In the genomic region with DNA sequence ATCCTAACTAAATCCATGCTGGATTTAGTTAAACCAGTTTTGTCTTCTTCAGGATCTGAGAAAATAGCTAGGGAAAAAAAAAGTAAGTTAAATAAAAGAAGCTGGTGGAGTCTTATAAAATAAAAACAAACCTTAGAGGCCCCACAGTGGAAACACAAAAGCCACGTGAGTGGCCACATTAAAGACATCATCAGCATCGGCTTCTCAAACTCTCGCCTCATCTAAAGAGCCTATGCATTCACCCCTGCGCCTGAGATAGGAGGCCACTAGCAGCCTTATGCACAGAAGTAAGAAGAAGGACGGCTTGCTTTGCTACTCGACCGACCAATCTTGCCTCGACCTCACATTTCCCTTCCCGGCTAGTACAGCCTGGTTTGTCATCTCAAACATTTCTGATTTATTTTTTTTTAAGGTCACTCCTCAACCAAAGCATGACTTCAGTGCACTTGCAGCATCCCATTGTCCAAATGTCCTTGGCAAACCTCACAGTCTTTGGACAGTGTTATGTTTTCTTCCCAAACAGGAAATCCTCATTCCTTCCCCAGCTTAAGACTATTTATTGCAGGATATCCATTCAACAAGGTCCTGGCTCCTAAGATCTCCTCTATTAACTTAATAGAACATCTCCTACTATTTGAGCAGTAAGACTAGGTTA, we compare ENCODE assay signal across 11 mouse cellular contexts.
A peak's percentile ranks its signal among the peaks of the same experiment; 100 is the strongest.
DNase-seq lines count a peak whose midpoint lies in the region; ATAC-seq and TF ChIP-seq lines count a peak whose summit lies in the region.
"Had no signal": no experiment of that assay in that cellular context is flagged by ENCODE, and none has a peak within 500 bp of the region (broad histone marks: within the 10 kb centered on the region; RNA-seq: fewer than 3 reads in every experiment).

No protein-coding gene starts in this region.

- H3K27ac ChIP-seq in heart, adult 2 months = peak overlapping the region; percentile 45
- H3K27ac ChIP-seq in heart, embryonic 12.5 days (ENCODE audit: poor library complexity, severe bottlenecking) = no peak overlapping the region
- H3K27ac ChIP-seq in heart, postnatal 0 days (ENCODE audit: low read depth) = no peak overlapping the region
- peak overlapping the region; percentile 51 for H3K27ac ChIP-seq in lung, embryonic 16.5 days (ENCODE audit: low read length)
- no peak overlapping the region for H3K27ac ChIP-seq in hindbrain, embryonic 13.5 days
- H3K27ac ChIP-seq: hindbrain, postnatal 0 days had no signal

- no peak for ATAC-seq in heart, embryonic 12.5 days (ENCODE audit: insufficient number of reproducible peaks, low FRiP score)
- ATAC-seq in heart, postnatal 0 days (ENCODE audit: insufficient read depth, low read depth) = no peak
- 0 out of 2 replicates have a peak, but pooled peaks have one; percentile 34 for ATAC-seq in lung, embryonic 16.5 days (ENCODE audit: low read depth)
- no peak for ATAC-seq in hindbrain, embryonic 13.5 days (ENCODE audit: low FRiP score)
- ATAC-seq: hindbrain, postnatal 0 days had no signal

- H3K9ac ChIP-seq in heart, adult 2 months (ENCODE audit: low read depth, low read length) = no peak overlapping the region
- H3K9ac ChIP-seq in heart, embryonic 12.5 days = no peak overlapping the region
- H3K9ac ChIP-seq in heart, postnatal 0 days (replicated peaks; ENCODE audit: low read depth, low read length) = no peak overlapping the region
- H3K9ac ChIP-seq in lung, embryonic 16.5 days (ENCODE audit: low read length) = no peak overlapping the region
- H3K9ac ChIP-seq in hindbrain, embryonic 13.5 days = no peak overlapping the region

- H3K36me3 ChIP-seq in heart, adult 2 months (ENCODE audit: control insufficient read depth, insufficient read depth, low read length) = peaks cover 6% of the 10 kb centered on the region
- no peaks in the 10 kb centered on the region for H3K36me3 ChIP-seq in heart, embryonic 12.5 days
- H3K36me3 ChIP-seq in heart, postnatal 0 days (replicated peaks; ENCODE audit: control insufficient read depth, insufficient read depth, low read length) = no peaks in the 10 kb centered on the region
- no peaks in the 10 kb centered on the region for H3K36me3 ChIP-seq in lung, embryonic 16.5 days (ENCODE audit: control insufficient read depth, insufficient read depth, low read length)
- no peaks in the 10 kb centered on the region for H3K36me3 ChIP-seq in hindbrain, embryonic 13.5 days

- no peak overlapping the region for H3K4me3 ChIP-seq in heart, adult 2 months
- H3K4me3 ChIP-seq in heart, embryonic 12.5 days = no peak overlapping the region
- H3K4me3 ChIP-seq in heart, postnatal 0 days (ENCODE audit: low read depth, low read length) = no peak overlapping the region
- H3K4me3 ChIP-seq in lung, embryonic 16.5 days (ENCODE audit: low read length) = no peak overlapping the region
- H3K4me3 ChIP-seq in hindbrain, embryonic 13.5 days = no peak overlapping the region
- H3K4me3 ChIP-seq: megakaryocyte, embryonic 14.5 days had no signal

- TF ChIP-seq EP300 in heart, adult 2 months (IDR thresholded peaks at IDR 0.05; ENCODE audit: insufficient read depth, low read depth, low read length) = no peak
- no peak for TF ChIP-seq EP300 in heart, postnatal 0 days (IDR thresholded peaks at IDR 0.05; ENCODE audit: low read depth)

- H3K4me2 ChIP-seq in heart, embryonic 12.5 days = no peak overlapping the region
- no peak overlapping the region for H3K4me2 ChIP-seq in heart, postnatal 0 days (ENCODE audit: low read depth, low read length)
- no peak overlapping the region for H3K4me2 ChIP-seq in lung, embryonic 16.5 days (ENCODE audit: low read depth, low read length)
- H3K4me2 ChIP-seq in hindbrain, embryonic 13.5 days = no peak overlapping the region

- WGBS in heart, adult 2 months = 51% methylated on average over 9 of the region's 9 CpGs
- 80% methylated on average over 9 of the region's 9 CpGs for WGBS in heart, embryonic 12.5 days
- 63% methylated on average over 9 of the region's 9 CpGs for WGBS in heart, postnatal 0 days
- 64% methylated on average over 9 of the region's 9 CpGs for WGBS in lung, embryonic 16.5 days
- WGBS in hindbrain, embryonic 13.5 days = 93% methylated on average over 9 of the region's 9 CpGs

- TF ChIP-seq CTCF in heart, adult 2 months (IDR thresholded peaks at IDR 0.05) = no peak
- no peak for TF ChIP-seq CTCF in heart, postnatal 0 days (IDR thresholded peaks at IDR 0.05; ENCODE audit: low read depth)

- DNase-seq in heart, adult 2 months = peak in 1 of 2 experiments; percentile 27
- peak; percentile 26 to 28 for DNase-seq in CD8-positive naive resting alpha-beta T cell, adult 2 months (ENCODE audit: low read depth in 2 of 2, low spot score in 2 of 2)
- DNase-seq in heart, postnatal 0 days (ENCODE audit: low spot score) = peak; percentile 30
- DNase-seq in cerebellum, postnatal 14 days = no peak
- DNase-seq in right cerebral cortex, postnatal 4 days = no peak
- DNase-seq: thymus, postnatal 25 days had no signal

- H3K4me1 ChIP-seq in heart, adult 2 months (ENCODE audit: control insufficient read depth, insufficient read depth, low read length) = peaks cover 6% of the 10 kb centered on the region
- no peaks in the 10 kb centered on the region for H3K4me1 ChIP-seq in heart, embryonic 12.5 days (replicated peaks)
- H3K4me1 ChIP-seq in heart, postnatal 0 days (ENCODE audit: control insufficient read depth, insufficient read depth) = no peaks in the 10 kb centered on the region; the same call in 1 of the 2 replicates
- peaks cover 9% of the 10 kb centered on the region for H3K4me1 ChIP-seq in lung, embryonic 16.5 days (replicated peaks; ENCODE audit: control insufficient read depth, insufficient read depth, low read length)
- H3K4me1 ChIP-seq in hindbrain, embryonic 13.5 days (replicated peaks) = 0 out of 2 replicates have a peak, but pooled peaks cover 4% of the 10 kb centered on the region

- no peaks in the 10 kb centered on the region for H3K9me3 ChIP-seq in heart, embryonic 12.5 days (replicated peaks)
- no peaks in the 10 kb centered on the region for H3K9me3 ChIP-seq in heart, postnatal 0 days (replicated peaks; ENCODE audit: control insufficient read depth, low read length)
- H3K9me3 ChIP-seq in lung, embryonic 16.5 days (ENCODE audit: control insufficient read depth, low read length) = no peaks in the 10 kb centered on the region
- H3K9me3 ChIP-seq in hindbrain, embryonic 13.5 days = no peaks in the 10 kb centered on the region
- H3K9me3 ChIP-seq: megakaryocyte, embryonic 14.5 days had no signal

- no peaks in the 10 kb centered on the region for H3K79me2 ChIP-seq in heart, adult 2 months (replicated peaks; ENCODE audit: control insufficient read depth, insufficient read depth, low read length)

- intact Hi-C loops in heart, adult 2 months (cut with DNase I) = loop anchor here (2.0 kb wide), 1 partner anchor 108 kb away; no protein-coding TSS in a partner anchor

- TF ChIP-seq POLR2A in heart, adult 2 months (IDR thresholded peaks at IDR 0.05; ENCODE audit: insufficient read depth, low read depth, low read length) = no peak

- H3K27me3 ChIP-seq in heart, adult 2 months (ENCODE audit: control insufficient read depth, insufficient read depth, low read length) = no peaks in the 10 kb centered on the region
- no peaks in the 10 kb centered on the region for H3K27me3 ChIP-seq in heart, embryonic 12.5 days (replicated peaks)
- no peaks in the 10 kb centered on the region for H3K27me3 ChIP-seq in heart, postnatal 0 days (ENCODE audit: control insufficient read depth, insufficient read depth, low read length)
- H3K27me3 ChIP-seq in lung, embryonic 16.5 days (ENCODE audit: control insufficient read depth, insufficient read depth, low read depth, low read length) = no peaks in the 10 kb centered on the region
- 0 out of 2 replicates have a peak, but pooled peaks cover 5% of the 10 kb centered on the region for H3K27me3 ChIP-seq in hindbrain, embryonic 13.5 days

Comparison
In these comparisons a context has a peak if more than half of its experiments do, and no peak if none do; other contexts are left out.
1. H3K27ac ChIP-seq: peak in heart, adult 2 months (single experiment) and lung, embryonic 16.5 days (single experiment); none in heart, embryonic 12.5 days (single experiment), heart, postnatal 0 days (single experiment) and hindbrain, embryonic 13.5 days (single experiment).
2. DNase-seq: peak in CD8-positive naive resting alpha-beta T cell, adult 2 months (2 of 2) and heart, postnatal 0 days (single experiment); none in cerebellum, postnatal 14 days (0 of 2) and right cerebral cortex, postnatal 4 days (single experiment).